Mouse (Mus musculus) lung, adult 2 months (tissue): Measurements from ENCODE around the gene Hist1h1a.

Experiments
- CTCF ChIP-seq: fragments of 200-500 bp; IDR thresholded peaks from 2 replicates; pipeline ENCODE4 v1.5.1; 2011; ENCODE audit warnings: mild to moderate bottlenecking, low read length, control low read depth; ENCODE audit not compliant: insufficient read depth
- POLR2A ChIP-seq: fragments of 200-500 bp; IDR thresholded peaks from 2 replicates; pipeline ENCODE4 v1.6.1; 2011; ENCODE audit warnings: low read depth, mild to moderate bottlenecking, control low read depth, low read length, borderline replicate concordance; ENCODE audit errors: extremely low read depth

- TF ChIP-seq CTCF (no peak), POLR2A (no peak)
Measured at GRCm38 (mm10) chr13:23757211-23757773, 6.2 kb upstream of the Hist1h1a start.
